Comparison of ENCODE assay signal across 11 mouse cellular contexts in the genomic region with DNA sequence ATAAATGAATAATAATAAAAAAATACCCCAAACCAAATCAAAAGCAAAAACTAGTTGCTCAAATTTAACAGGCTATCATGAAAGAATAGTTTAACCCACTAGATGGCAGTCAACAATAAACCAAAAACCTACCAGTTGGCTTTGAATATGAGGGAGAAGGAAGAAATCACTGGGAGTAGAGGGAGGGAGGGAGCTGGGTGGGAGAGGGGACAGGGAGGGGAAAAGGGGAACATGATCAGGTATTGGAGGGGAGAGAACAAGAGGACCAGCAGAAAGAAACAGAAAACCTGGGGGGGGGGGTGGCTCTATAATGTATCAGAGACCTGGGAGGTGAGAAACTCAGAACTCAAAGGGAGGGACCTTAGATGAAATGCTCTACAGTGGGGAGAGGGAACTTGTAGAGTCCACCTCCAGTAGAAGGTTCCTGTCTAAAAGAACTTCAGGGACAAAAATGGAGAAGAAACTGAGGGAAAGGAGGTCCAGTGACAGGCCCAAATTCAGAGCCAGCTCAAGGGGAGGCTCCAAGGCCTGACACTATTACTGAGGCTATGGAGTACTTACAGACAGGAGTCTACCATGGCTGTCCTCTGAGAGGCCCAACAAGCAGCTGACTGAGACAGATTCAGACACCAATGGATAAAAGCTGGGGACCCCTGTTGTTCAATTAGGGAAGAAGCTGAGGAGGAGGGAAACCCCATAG. TPM values are rescaled to one million over a fixed set of nuclear protein-coding genes. Genes with fewer than 3 reads are reported as not detected.
A peak's percentile ranks its signal among the peaks of the same experiment; 100 is the strongest.
DNase-seq lines count a peak whose midpoint lies in the region; ATAC-seq and TF ChIP-seq lines count a peak whose summit lies in the region.
"Had no signal": no experiment of that assay in that cellular context is flagged by ENCODE, and none has a peak within 500 bp of the region (broad histone marks: within the 10 kb centered on the region; RNA-seq: fewer than 3 reads in every experiment).

No protein-coding gene starts in this region.

- no peak for TF ChIP-seq EP300 in heart, postnatal 0 days (IDR thresholded peaks at IDR 0.05; ENCODE audit: low read depth)

- H3K9ac ChIP-seq in heart, postnatal 0 days (replicated peaks; ENCODE audit: low read depth, low read length), result no peak overlapping the region
- no peak overlapping the region for H3K9ac ChIP-seq in embryonic facial prominence, embryonic 14.5 days (ENCODE audit: low read depth, low read length)
- no peak overlapping the region for H3K9ac ChIP-seq in midbrain, embryonic 11.5 days (ENCODE audit: low read length)
- H3K9ac ChIP-seq: limb, embryonic 12.5 days; midbrain, embryonic 12.5 days had no signal

- no peak overlapping the region for H3K4me2 ChIP-seq in heart, postnatal 0 days (ENCODE audit: low read depth, low read length)
- no peak overlapping the region for H3K4me2 ChIP-seq in embryonic facial prominence, embryonic 14.5 days (ENCODE audit: low read depth, low read length)
- no peak overlapping the region for H3K4me2 ChIP-seq in midbrain, embryonic 11.5 days
- H3K4me2 ChIP-seq: limb, embryonic 12.5 days; midbrain, embryonic 12.5 days had no signal

- H3K27me3 ChIP-seq in heart, postnatal 0 days (ENCODE audit: control insufficient read depth, insufficient read depth, low read length), result no peaks in the 10 kb centered on the region
- H3K27me3 ChIP-seq in heart, embryonic 10.5 days (ENCODE audit: insufficient read depth, poor library complexity, severe bottlenecking), result no peaks in the 10 kb centered on the region
- H3K27me3 ChIP-seq in embryonic facial prominence, embryonic 14.5 days (replicated peaks; ENCODE audit: control insufficient read depth, insufficient read depth, low read length), result no peaks in the 10 kb centered on the region
- H3K27me3 ChIP-seq in midbrain, embryonic 11.5 days (ENCODE audit: control insufficient read depth, insufficient read depth, low read length), result no peaks in the 10 kb centered on the region
- H3K27me3 ChIP-seq: limb, embryonic 12.5 days; midbrain, embryonic 12.5 days had no signal

- H3K27ac ChIP-seq in heart, postnatal 0 days (ENCODE audit: low read depth), result no peak overlapping the region
- no peak overlapping the region for H3K27ac ChIP-seq in heart, embryonic 10.5 days
- no peak overlapping the region for H3K27ac ChIP-seq in embryonic facial prominence, embryonic 14.5 days (replicated peaks; ENCODE audit: low read depth, low read length)
- H3K27ac ChIP-seq in midbrain, embryonic 11.5 days (ENCODE audit: low read depth, low read length), result no peak overlapping the region
- H3K27ac ChIP-seq: limb, embryonic 12.5 days; midbrain, embryonic 12.5 days had no signal

- no peaks in the 10 kb centered on the region for H3K4me1 ChIP-seq in heart, postnatal 0 days (ENCODE audit: control insufficient read depth, insufficient read depth)
- H3K4me1 ChIP-seq in heart, embryonic 10.5 days, result peaks cover under 1% of the 10 kb centered on the region; the same call in 1 of the 2 replicates
- no peaks in the 10 kb centered on the region for H3K4me1 ChIP-seq in embryonic facial prominence, embryonic 14.5 days (ENCODE audit: control insufficient read depth, insufficient read depth, low read length)
- H3K4me1 ChIP-seq in midbrain, embryonic 11.5 days (ENCODE audit: control insufficient read depth, insufficient read depth, low read length), result no peaks in the 10 kb centered on the region
- H3K4me1 ChIP-seq: limb, embryonic 12.5 days; midbrain, embryonic 12.5 days had no signal

- TF ChIP-seq CTCF in heart, postnatal 0 days (IDR thresholded peaks at IDR 0.05; ENCODE audit: low read depth), result peak; percentile 53

- H3K4me3 ChIP-seq in heart, postnatal 0 days (ENCODE audit: low read depth, low read length), result no peak overlapping the region
- no peak overlapping the region for H3K4me3 ChIP-seq in heart, embryonic 10.5 days
- no peak overlapping the region for H3K4me3 ChIP-seq in embryonic facial prominence, embryonic 14.5 days (ENCODE audit: low read depth, low read length)
- no peak overlapping the region for H3K4me3 ChIP-seq in midbrain, embryonic 11.5 days (ENCODE audit: low read depth, low read length)
- H3K4me3 ChIP-seq: limb, embryonic 12.5 days; midbrain, embryonic 12.5 days had no signal

- DNase-seq in heart, postnatal 0 days (ENCODE audit: low spot score), result peak; percentile 65
- DNase-seq in heart, embryonic 10.5 days (ENCODE audit: low spot score), result no peak
- DNase-seq in ES-CJ7 (ENCODE audit: low read depth, low spot score), result peak; percentile 12
- peak; percentile 24 for DNase-seq in embryonic facial prominence, embryonic 14.5 days (ENCODE audit: low spot score)
- peak; percentile 85 for DNase-seq in midbrain, embryonic 11.5 days (ENCODE audit: low spot score, missing footprints)
- DNase-seq in right cerebral cortex, postnatal 36 days (ENCODE audit: low spot score in 2 of 2), result no peak
- DNase-seq in heart, postnatal 25 days (ENCODE audit: low spot score), result no peak
- no peak for DNase-seq in thymus, adult 18-20 months

- no peaks in the 10 kb centered on the region for H3K9me3 ChIP-seq in heart, postnatal 0 days (replicated peaks; ENCODE audit: control insufficient read depth, low read length)
- no peaks in the 10 kb centered on the region for H3K9me3 ChIP-seq in heart, embryonic 10.5 days
- H3K9me3 ChIP-seq in embryonic facial prominence, embryonic 14.5 days (ENCODE audit: control insufficient read depth, low read length), result no peaks in the 10 kb centered on the region
- H3K9me3 ChIP-seq in midbrain, embryonic 11.5 days (ENCODE audit: control insufficient read depth, low read length), result no peaks in the 10 kb centered on the region
- H3K9me3 ChIP-seq: limb, embryonic 12.5 days; midbrain, embryonic 12.5 days had no signal

- H3K36me3 ChIP-seq in heart, postnatal 0 days (replicated peaks; ENCODE audit: control insufficient read depth, insufficient read depth, low read length), result no peaks in the 10 kb centered on the region
- H3K36me3 ChIP-seq in heart, embryonic 10.5 days, result peaks cover 6% of the 10 kb centered on the region; the same call in 1 of the 2 replicates
- H3K36me3 ChIP-seq in embryonic facial prominence, embryonic 14.5 days (ENCODE audit: control insufficient read depth, insufficient read depth, low read length), result no peaks in the 10 kb centered on the region
- no peaks in the 10 kb centered on the region for H3K36me3 ChIP-seq in midbrain, embryonic 11.5 days (ENCODE audit: control insufficient read depth, insufficient read depth, low read length)

- intact Hi-C loops in heart, postnatal 25 days (cut with DNase I), result loop anchor here (2.0 to 10.0 kb wide), 3 partner anchors 133 to 535 kb away; no protein-coding TSS in a partner anchor

- ATAC-seq in heart, postnatal 0 days (ENCODE audit: insufficient read depth, low read depth), result no peak
- no peak for ATAC-seq in embryonic facial prominence, embryonic 14.5 days (ENCODE audit: low read depth)
- ATAC-seq in midbrain, embryonic 11.5 days (ENCODE audit: low FRiP score), result peak; percentile 62; the same call in 1 of the 2 replicates
- ATAC-seq: CD4-positive, CD25-positive, alpha-beta regulatory T cell, adult 4 months had no signal

RNA-seq across cellular contexts. Expression of gene Bves, which starts 46.5 kb away (rescaled TPM):
- total RNA-seq in heart, postnatal 0 days (2014; rRNA removed; ENCODE audit: low replicate concordance), result 113 and 121 TPM in 2 replicates
- 85.0 and 90.0 TPM in 2 replicates for polyA plus RNA-seq in heart, postnatal 0 days (2015; fragmentation: Nextera tagmentation; extraction: Ambion mirVana)
- polyA plus RNA-seq in heart, embryonic 10.5 days (2016; fragmentation: Nextera tagmentation; extraction: Ambion mirVana), result 32.6 and 52.1 TPM in 2 replicates
- 3.8 and 5.7 TPM in 2 replicates for polyA plus RNA-seq in embryonic facial prominence, embryonic 14.5 days (2014; fragmentation: Nextera tagmentation; extraction: Ambion mirVana)
- 1.7 TPM in 2 replicates for polyA plus RNA-seq in midbrain, embryonic 11.5 days (2014; fragmentation: Nextera tagmentation; extraction: Ambion mirVana)
- 10 to 100 TPM; 42.2 to 43.8 TPM for total RNA-seq in heart, postnatal 25 days (2021)
- polyA plus RNA-seq: CD4-positive, CD25-positive, alpha-beta regulatory T cell, adult 4 months had no signal

Comparison
In these comparisons a context has a peak if more than half of its experiments do, and no peak if none do; other contexts are left out.
1. DNase-seq: peak in heart, postnatal 0 days (single experiment), ES-CJ7 (single experiment), embryonic facial prominence, embryonic 14.5 days (single experiment) and midbrain, embryonic 11.5 days (single experiment); none in heart, embryonic 10.5 days (single experiment), right cerebral cortex, postnatal 36 days (0 of 2), heart, postnatal 25 days (single experiment) and thymus, adult 18-20 months (0 of 2).